Mouse (Mus musculus): Measurements from ENCODE around the gene Tcp11. TPM values are rescaled to one million over a fixed set of nuclear protein-coding genes. Genes with fewer than 3 reads are reported as not detected.

Tcp11 gene
- polyA plus RNA-seq, 1 experiment from 2014 or later = 1.3 TPM

DNA sequence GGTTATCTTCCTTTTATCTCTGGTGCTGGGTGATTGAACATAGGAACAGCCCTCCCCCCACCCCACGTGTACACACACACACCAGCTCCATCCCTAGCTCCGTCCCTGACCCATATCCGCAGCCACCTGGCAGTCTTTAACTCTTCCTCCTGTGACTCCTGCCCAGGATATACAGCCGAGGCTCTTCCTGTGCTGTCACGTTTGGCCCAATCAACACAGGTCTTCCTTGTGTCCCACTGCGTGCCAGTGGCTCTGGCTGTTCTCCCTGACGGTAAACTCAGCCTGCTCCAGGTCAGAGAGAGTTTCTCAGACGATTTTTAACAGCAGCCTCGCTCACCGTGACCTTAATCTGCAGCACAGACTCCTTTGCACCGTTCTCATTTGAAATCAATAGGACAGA is 61.7 kb downstream of the Tcp11 start:
- H3K27ac ChIP-seq (replicated peaks; ENCODE audit: low read depth, low read length) = no peak overlapping the region
- 56% methylated on average over 11 of the region's 11 CpGs for WGBS

DNA sequence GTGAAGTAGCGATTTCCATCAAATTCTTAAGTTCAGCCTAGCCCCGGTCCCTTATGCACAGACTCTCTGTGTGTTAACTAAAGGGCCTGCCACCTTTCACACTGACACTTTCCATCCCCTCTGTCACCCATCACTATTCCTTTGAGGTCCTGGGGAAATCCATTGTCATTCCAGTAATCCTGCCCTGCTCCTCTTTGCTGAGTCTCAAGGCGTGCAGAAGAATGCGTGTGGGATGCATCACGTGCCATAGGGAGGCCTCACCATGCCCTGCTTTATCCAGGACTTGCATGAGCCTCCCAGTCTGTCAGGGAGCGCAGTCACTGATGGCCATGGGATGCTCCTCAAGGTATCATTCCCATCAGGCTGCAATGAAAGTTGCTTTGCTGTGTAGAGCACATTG is 62.1 kb downstream of the Tcp11 start:
- Histone ChIP-seq H3K27me3 (ENCODE audit: control insufficient read depth, insufficient read depth, low read length) (no peaks in the 10 kb centered on the region), H3K9ac (replicated peaks; ENCODE audit: low read length) (peak overlapping the region; percentile 28; the same call in 1 of the 2 replicates), H3K4me1 (ENCODE audit: control insufficient read depth, insufficient read depth, low read length) (peaks cover 5% of the 10 kb centered on the region), H3K4me2 (ENCODE audit: low read depth, low read length) (no peak overlapping the region), H3K4me3 (ENCODE audit: low read depth, low read length) (no peak overlapping the region), H3K27ac (replicated peaks; ENCODE audit: low read depth, low read length) (no peak overlapping the region; the same call in 1 of the 2 replicates), H3K9me3 (replicated peaks; ENCODE audit: control insufficient read depth, low read length) (no peaks in the 10 kb centered on the region), H3K36me3 (replicated peaks; ENCODE audit: control insufficient read depth, insufficient read depth, low read depth, low read length) (no peaks in the 10 kb centered on the region)
- no peak for DNase-seq (ENCODE audit: low spot score)
- ATAC-seq (replicated peaks; ENCODE audit: insufficient number of reproducible peaks, low FRiP score, low TSS enrichment, low read depth) = no peak
- WGBS = 70% methylated on average over 6 of the region's 6 CpGs

More for the DNA sequence above, 61.7 kb downstream of the Tcp11 start:
- Histone ChIP-seq H3K9ac (replicated peaks; ENCODE audit: low read length) (peak overlapping the region; percentile 28), H3K36me3 (replicated peaks; ENCODE audit: control insufficient read depth, insufficient read depth, low read depth, low read length) (no peaks in the 10 kb centered on the region), H3K4me1 (ENCODE audit: control insufficient read depth, insufficient read depth, low read length) (peaks cover under 1% of the 10 kb centered on the region), H3K4me2 (ENCODE audit: low read depth, low read length) (no peak overlapping the region), H3K4me3 (ENCODE audit: low read depth, low read length) (no peak overlapping the region), H3K27me3 (ENCODE audit: control insufficient read depth, insufficient read depth, low read length) (no peaks in the 10 kb centered on the region), H3K9me3 (replicated peaks; ENCODE audit: control insufficient read depth, low read length) (no peaks in the 10 kb centered on the region)
- DNase-seq (ENCODE audit: low spot score) (no peak), ATAC-seq (replicated peaks; ENCODE audit: insufficient number of reproducible peaks, low FRiP score, low TSS enrichment, low read depth) (no peak)

Other genes with a start within 250 kb of the Tcp11 start
- 355 and 368 TPM in 2 replicates for gene Snrpc, start 242.5 kb downstream of the Tcp11 start, polyA plus RNA-seq (2014; fragmentation: Nextera tagmentation; extraction: Ambion mirVana)
- 5.2 and 6.4 TPM in 2 replicates for gene Uhrf1bp1, start 224.2 kb downstream of the Tcp11 start, polyA plus RNA-seq (2014; fragmentation: Nextera tagmentation; extraction: Ambion mirVana)
- 12.3 and 13.3 TPM in 2 replicates for gene Anks1, start 171.3 kb downstream of the Tcp11 start, polyA plus RNA-seq (2014; fragmentation: Nextera tagmentation; extraction: Ambion mirVana)
- 104 and 109 TPM in 2 replicates for gene Taf11, start 170.8 kb downstream of the Tcp11 start, polyA plus RNA-seq (2014; fragmentation: Nextera tagmentation; extraction: Ambion mirVana)
- 8.6 and 10.3 TPM in 2 replicates for gene Scube3, start 61.5 kb upstream of the Tcp11 start, polyA plus RNA-seq (2014; fragmentation: Nextera tagmentation; extraction: Ambion mirVana)
- 26.8 and 28.3 TPM in 2 replicates for gene Zfp523, start 96.5 kb upstream of the Tcp11 start, polyA plus RNA-seq (2014; fragmentation: Nextera tagmentation; extraction: Ambion mirVana)
- gene Def6, start 127.1 kb upstream of the Tcp11 start, polyA plus RNA-seq (2014; fragmentation: Nextera tagmentation; extraction: Ambion mirVana) = 2.6 and 3.0 TPM in 2 replicates
- 1.9 and 2.0 TPM in 2 replicates for gene Ppard, start 152.1 kb upstream of the Tcp11 start, polyA plus RNA-seq (2014; fragmentation: Nextera tagmentation; extraction: Ambion mirVana)
- gene Fance, start 232.9 kb upstream of the Tcp11 start, polyA plus RNA-seq (2014; fragmentation: Nextera tagmentation; extraction: Ambion mirVana) = 18.8 and 21.2 TPM in 2 replicates
- gene Rpl10a, start 247.8 kb upstream of the Tcp11 start, polyA plus RNA-seq (2014; fragmentation: Nextera tagmentation; extraction: Ambion mirVana) = 562 and 613 TPM in 2 replicates